Mouse (Mus musculus) lung, embryonic 16.5 days (tissue): ENCODE measurements around the gene Noc3l. TPM values are rescaled to one million over a fixed set of nuclear protein-coding genes. Genes with fewer than 3 reads are reported as not detected.

Experiments
- ATAC-seq: fragments of 200-750 bp; cut with Nextera tagmentation; 2 replicates; pipeline ENCODE4 v1.8.0; 2017; ENCODE audit warnings: low read depth, mild to moderate bottlenecking, moderate library complexity
- H3K27ac ChIP-seq: fragments of 300-500 bp; sonication (generic); 2 replicates; pipeline ENCODE4 v1.5.1; 2014; ENCODE audit warnings: mild to moderate bottlenecking, control low read depth, low read length
- H3K27me3 ChIP-seq: fragments of 300-500 bp; sonication (generic); 2 replicates; pipeline ENCODE4 v1.6.1; 2014; ENCODE audit warnings: low read depth, low read length, mixed read lengths; ENCODE audit not compliant: control insufficient read depth, insufficient read depth
- H3K36me3 ChIP-seq: fragments of 300-500 bp; sonication (generic); 2 replicates; pipeline ENCODE4 v1.6.1; 2014; ENCODE audit warnings: low read length; ENCODE audit not compliant: control insufficient read depth, insufficient read depth
- H3K4me1 ChIP-seq: fragments of 300-500 bp; sonication (generic); replicated peaks from 2 replicates; pipeline ENCODE4 v1.6.1; 2014; ENCODE audit warnings: low read length, mixed read lengths; ENCODE audit not compliant: control insufficient read depth, insufficient read depth
- H3K4me2 ChIP-seq: fragments of 300-500 bp; sonication (generic); 2 replicates; pipeline ENCODE4 v1.6.1; 2014; ENCODE audit warnings: low read depth, low read length, control low read depth
- H3K4me3 ChIP-seq: fragments of 300-500 bp; sonication (generic); 2 replicates; pipeline ENCODE4 v1.5.1; 2014; ENCODE audit warnings: mild to moderate bottlenecking, low read length, control low read depth
- H3K9ac ChIP-seq: fragments of 300-500 bp; sonication (generic); 2 replicates; pipeline ENCODE4 v1.6.1; 2014; ENCODE audit warnings: low read length, control low read depth
- H3K9me3 ChIP-seq: fragments of 300-500 bp; sonication (generic); 2 replicates; pipeline ENCODE4 v1.6.1; 2016; ENCODE audit warnings: low read length; ENCODE audit not compliant: control insufficient read depth
- WGBS: fragments of 180-500 bp; shearing (Covaris S2); extraction: QIAGEN DNeasy Blood & Tissue Kit; methylation state at CpG from one replicate; pipeline ENCODE4 v1.1.7; 2014; 5-methylcytosine and 5-hydroxymethylcytosine counted together
- polyA plus RNA-seq: library from polyadenylated mRNA; unstranded; fragments of >200 nt; fragmentation: Nextera tagmentation; extraction: Ambion mirVana; gene quantifications from 2 replicates; pipeline ENCODE4 v1.2.1, GENCODE M21; 2015

The Noc3l gene
- polyA plus RNA-seq, 1 experiment from 2014 or later, result 7.3 TPM

- no peak for ATAC-seq
- H3K4me1 ChIP-seq, result peaks cover 7% of the 10 kb centered on the region
- no peak overlapping the region for H3K9ac ChIP-seq
- no peak overlapping the region for H3K4me2 ChIP-seq
- no peak overlapping the region for H3K27ac ChIP-seq
- WGBS, result 80% methylated on average over 4 of the region's 4 CpGs
- H3K36me3 ChIP-seq, result peaks cover 2% of the 10 kb centered on the region; the same call in 1 of the 2 replicates
- no peaks in the 10 kb centered on the region for H3K9me3 ChIP-seq
- H3K4me3 ChIP-seq, result no peak overlapping the region
- H3K27me3 ChIP-seq, result no peaks in the 10 kb centered on the region
Measured at GRCm38 (mm10) chr19:38820186-38820804, 1.3 kb upstream of the Noc3l start.

- H3K4me3 ChIP-seq, result peak overlapping the region; percentile 89
- H3K9me3 ChIP-seq, result no peaks in the 10 kb centered on the region
- 9% methylated on average over 16 of the region's 16 CpGs for WGBS
- H3K9ac ChIP-seq, result peak overlapping the region; percentile 89
- H3K4me1 ChIP-seq, result peaks cover 7% of the 10 kb centered on the region
- ATAC-seq, result peak; percentile 67
- peaks cover 7% of the 10 kb centered on the region; the same call in 1 of the 2 replicates for H3K36me3 ChIP-seq
- H3K4me2 ChIP-seq, result peak overlapping the region; percentile 63
- H3K27me3 ChIP-seq, result no peaks in the 10 kb centered on the region
- H3K27ac ChIP-seq, result 0 out of 2 replicates have a peak overlapping the region, but pooled peaks have one; percentile 39
Measured at GRCm38 (mm10) chr19:38819427-38819802, 378 bp upstream of the Noc3l start.

- no peaks in the 10 kb centered on the region for H3K9me3 ChIP-seq
- no peaks in the 10 kb centered on the region for H3K27me3 ChIP-seq
- H3K9ac ChIP-seq, result peak overlapping the region; percentile 89
- peaks cover 7% of the 10 kb centered on the region for H3K4me1 ChIP-seq
- no peak for ATAC-seq
- WGBS, result 24% methylated on average over 8 of the region's 8 CpGs
- H3K4me3 ChIP-seq, result peak overlapping the region; percentile 89
- peak overlapping the region; percentile 63 for H3K4me2 ChIP-seq
- no peak overlapping the region for H3K27ac ChIP-seq
- peaks cover 13% of the 10 kb centered on the region for H3K36me3 ChIP-seq
Measured at GRCm38 (mm10) chr19:38818191-38818590, 846 bp downstream of the Noc3l start.

GRCm38 (mm10) chr19:38798801-38799200 is 20.2 kb downstream of the Noc3l start:
- Histone ChIP-seq H3K4me3 (no peak overlapping the region), H3K36me3 (peaks cover 25% of the 10 kb centered on the region), H3K27me3 (no peaks in the 10 kb centered on the region), H3K9me3 (no peaks in the 10 kb centered on the region), H3K4me2 (no peak overlapping the region), H3K9ac (no peak overlapping the region), H3K4me1 (no peaks in the 10 kb centered on the region), H3K27ac (no peak overlapping the region)
- ATAC-seq, result no peak
- 93% methylated on average over 6 of the region's 6 CpGs for WGBS

GRCm38 (mm10) chr19:38798291-38798690 is 20.7 kb downstream of the Noc3l start:
- Histone ChIP-seq H3K9ac (no peak overlapping the region), H3K4me2 (no peak overlapping the region), H3K4me3 (no peak overlapping the region), H3K27me3 (no peaks in the 10 kb centered on the region), H3K36me3 (peaks cover 29% of the 10 kb centered on the region), H3K27ac (no peak overlapping the region), H3K9me3 (no peaks in the 10 kb centered on the region), H3K4me1 (no peaks in the 10 kb centered on the region)
- no peak for ATAC-seq
- 84% methylated on average over 1 of the region's 1 CpGs for WGBS

GRCm38 (mm10) chr19:38796546-38796945 is 22.5 kb downstream of the Noc3l start:
- no peak for ATAC-seq

GRCm38 (mm10) chr19:38793563-38794045 is 25.4 kb downstream of the Noc3l start:
- no peaks in the 10 kb centered on the region for H3K9me3 ChIP-seq
- no peaks in the 10 kb centered on the region for H3K27me3 ChIP-seq
- ATAC-seq, result no peak
- no peak overlapping the region for H3K27ac ChIP-seq
- 90% methylated on average over 7 of the region's 7 CpGs for WGBS
- no peak overlapping the region for H3K4me2 ChIP-seq
- no peaks in the 10 kb centered on the region for H3K4me1 ChIP-seq
- no peak overlapping the region for H3K4me3 ChIP-seq
- peaks cover 38% of the 10 kb centered on the region for H3K36me3 ChIP-seq
- H3K9ac ChIP-seq, result no peak overlapping the region

More at GRCm38 (mm10) chr19:38796546-38796945, 22.5 kb downstream of the Noc3l start:
- Histone ChIP-seq H3K27me3 (no peaks in the 10 kb centered on the region), H3K4me2 (no peak overlapping the region), H3K4me1 (no peaks in the 10 kb centered on the region), H3K9me3 (no peaks in the 10 kb centered on the region), H3K36me3 (peaks cover 36% of the 10 kb centered on the region), H3K4me3 (no peak overlapping the region), H3K9ac (no peak overlapping the region), H3K27ac (no peak overlapping the region)
- 85% methylated on average over 5 of the region's 5 CpGs for WGBS

GRCm38 (mm10) chr19:38787756-38788155 is 31.3 kb downstream of the Noc3l start:
- Histone ChIP-seq H3K9me3 (no peaks in the 10 kb centered on the region), H3K27me3 (no peaks in the 10 kb centered on the region), H3K9ac (no peak overlapping the region), H3K4me1 (no peaks in the 10 kb centered on the region), H3K4me2 (no peak overlapping the region), H3K27ac (no peak overlapping the region), H3K4me3 (no peak overlapping the region), H3K36me3 (peaks cover 15% of the 10 kb centered on the region)
- no peak for ATAC-seq
- 87% methylated on average over 6 of the region's 6 CpGs for WGBS

GRCm38 (mm10) chr19:38783542-38783941 is 35.5 kb downstream of the Noc3l start:
- no peaks in the 10 kb centered on the region for H3K27me3 ChIP-seq
- WGBS, result 77% methylated on average over 9 of the region's 9 CpGs
- no peaks in the 10 kb centered on the region for H3K4me1 ChIP-seq
- no peak overlapping the region for H3K4me3 ChIP-seq
- H3K4me2 ChIP-seq, result no peak overlapping the region
- H3K27ac ChIP-seq, result no peak overlapping the region
- peaks cover 3% of the 10 kb centered on the region for H3K36me3 ChIP-seq
- no peak overlapping the region for H3K9ac ChIP-seq
- ATAC-seq, result no peak
- H3K9me3 ChIP-seq, result no peaks in the 10 kb centered on the region
